Mouse (Mus musculus): ENCODE data around the gene Nfe2. TPM values are rescaled to one million over a fixed set of nuclear protein-coding genes. Genes with fewer than 3 reads are reported as not detected.

The Nfe2 gene
- polyA plus RNA-seq, 1 experiment from 2014 or later = 10.5 TPM

GRCm38 (mm10) chr15:103272419-103273279, 14.4 kb upstream of the Nfe2 start, which contains the start of gene Copz1:
Gene Copz1, plus strand, starts transcription at chr15:103272714.
- H3K36me3 ChIP-seq (ENCODE audit: insufficient read depth, low read length) = no peaks in the 10 kb centered on the region
- H3K9me3 ChIP-seq (ENCODE audit: low read length) = no peaks in the 10 kb centered on the region
- peak; percentile 100 for DNase-seq (ENCODE audit: low spot score)
- peak within 1 kb of the TSS; percentile 83 for H3K27ac ChIP-seq (ENCODE audit: low read length)
- peak within 1 kb of the TSS; percentile 62 for H3K4me2 ChIP-seq (replicated peaks; ENCODE audit: low read depth, low read length)
- peak; percentile 99 for ATAC-seq
- H3K27me3 ChIP-seq (replicated peaks; ENCODE audit: insufficient read depth, low read length) = no peaks in the 10 kb centered on the region
- peak; percentile 57 for TF ChIP-seq CTCF (IDR thresholded peaks at IDR 0.05)
- no peak for TF ChIP-seq EP300 (IDR thresholded peaks at IDR 0.05)
- H3K4me3 ChIP-seq (ENCODE audit: low read depth, low read length) = peak within 1 kb of the TSS; percentile 78
- H3K4me1 ChIP-seq (ENCODE audit: insufficient read depth, low read depth, low read length) = no peaks in the 10 kb centered on the region; the same call in 1 of the 2 replicates
- under 1% methylated on average over 38 of the region's 38 CpGs for WGBS
- H3K9ac ChIP-seq (replicated peaks; ENCODE audit: low read depth) = peak within 1 kb of the TSS; percentile 88

- Histone ChIP-seq H3K27me3 (replicated peaks; ENCODE audit: insufficient read depth, low read length) (no peaks in the 10 kb centered on the region), H3K9me3 (ENCODE audit: low read length) (no peaks in the 10 kb centered on the region), H3K4me2 (replicated peaks; ENCODE audit: low read depth, low read length) (no peak overlapping the region), H3K36me3 (ENCODE audit: insufficient read depth, low read length) (no peaks in the 10 kb centered on the region), H3K9ac (replicated peaks; ENCODE audit: low read depth) (no peak overlapping the region), H3K4me3 (ENCODE audit: low read depth, low read length) (no peak overlapping the region), H3K27ac (ENCODE audit: low read length) (no peak overlapping the region), H3K4me1 (ENCODE audit: insufficient read depth, low read depth, low read length) (no peaks in the 10 kb centered on the region)
- DNase-seq (ENCODE audit: low spot score) = no peak
- no peak for ATAC-seq
- no peak for TF ChIP-seq CTCF (IDR thresholded peaks at IDR 0.05)
- TF ChIP-seq EP300 (IDR thresholded peaks at IDR 0.05) = no peak
- WGBS = 77% methylated on average over 4 of the region's 4 CpGs
Observed at GRCm38 (mm10) chr15:103268903-103269302, 10.7 kb upstream of the Nfe2 start.

GRCm38 (mm10) chr15:103264794-103265193, 6.6 kb upstream of the Nfe2 start:
- TF ChIP-seq CTCF (IDR thresholded peaks at IDR 0.05) (no peak), EP300 (IDR thresholded peaks at IDR 0.05) (no peak)
- Histone ChIP-seq H3K27ac (ENCODE audit: low read length) (no peak overlapping the region), H3K4me1 (ENCODE audit: insufficient read depth, low read depth, low read length) (no peaks in the 10 kb centered on the region), H3K9ac (replicated peaks; ENCODE audit: low read depth) (no peak overlapping the region), H3K36me3 (ENCODE audit: insufficient read depth, low read length) (no peaks in the 10 kb centered on the region), H3K27me3 (replicated peaks; ENCODE audit: insufficient read depth, low read length) (no peaks in the 10 kb centered on the region), H3K9me3 (ENCODE audit: low read length) (no peaks in the 10 kb centered on the region), H3K4me3 (ENCODE audit: low read depth, low read length) (no peak overlapping the region), H3K4me2 (replicated peaks; ENCODE audit: low read depth, low read length) (no peak overlapping the region)
- DNase-seq (ENCODE audit: low spot score) (no peak), ATAC-seq (no peak)
- WGBS = 85% methylated on average over 2 of the region's 2 CpGs

GRCm38 (mm10) chr15:103259989-103260388, 1.8 kb upstream of the Nfe2 start:
- peaks cover 6% of the 10 kb centered on the region; the same call in 1 of the 2 replicates for H3K4me1 ChIP-seq (ENCODE audit: insufficient read depth, low read depth, low read length)
- TF ChIP-seq CTCF (IDR thresholded peaks at IDR 0.05) = no peak
- no peak overlapping the region; the same call in 1 of the 2 replicates for H3K27ac ChIP-seq (ENCODE audit: low read length)
- DNase-seq (ENCODE audit: low spot score) (no peak), ATAC-seq (no peak)
- 15% methylated on average over 1 of the region's 1 CpGs for WGBS
- no peak overlapping the region for H3K4me2 ChIP-seq (replicated peaks; ENCODE audit: low read depth, low read length)
- H3K27me3 ChIP-seq (replicated peaks; ENCODE audit: insufficient read depth, low read length) = no peaks in the 10 kb centered on the region
- no peaks in the 10 kb centered on the region for H3K36me3 ChIP-seq (ENCODE audit: insufficient read depth, low read length)
- H3K9ac ChIP-seq (replicated peaks; ENCODE audit: low read depth) = no peak overlapping the region
- no peak overlapping the region for H3K4me3 ChIP-seq (ENCODE audit: low read depth, low read length)
- H3K9me3 ChIP-seq (ENCODE audit: low read length) = no peaks in the 10 kb centered on the region

- 83% methylated on average over 5 of the region's 5 CpGs for WGBS
Observed at GRCm38 (mm10) chr15:103259162-103259561, 959 bp upstream of the Nfe2 start.

GRCm38 (mm10) chr15:103256210-103256986, 1.8 kb downstream of the Nfe2 start:
- ATAC-seq (no peak), DNase-seq (ENCODE audit: low spot score) (no peak)
- no peak overlapping the region for H3K4me3 ChIP-seq (ENCODE audit: low read depth, low read length)
- H3K27me3 ChIP-seq (replicated peaks; ENCODE audit: insufficient read depth, low read length) = no peaks in the 10 kb centered on the region
- peaks cover 7% of the 10 kb centered on the region; the same call in 1 of the 2 replicates for H3K4me1 ChIP-seq (ENCODE audit: insufficient read depth, low read depth, low read length)
- WGBS = 87% methylated on average over 6 of the region's 6 CpGs
- no peak overlapping the region for H3K27ac ChIP-seq (ENCODE audit: low read length)
- no peak overlapping the region for H3K4me2 ChIP-seq (replicated peaks; ENCODE audit: low read depth, low read length)
- no peak overlapping the region for H3K9ac ChIP-seq (replicated peaks; ENCODE audit: low read depth)
- no peaks in the 10 kb centered on the region for H3K36me3 ChIP-seq (ENCODE audit: insufficient read depth, low read length)
- no peaks in the 10 kb centered on the region for H3K9me3 ChIP-seq (ENCODE audit: low read length)
- TF ChIP-seq EP300 (IDR thresholded peaks at IDR 0.05) (no peak), CTCF (IDR thresholded peaks at IDR 0.05) (no peak)

More at GRCm38 (mm10) chr15:103259162-103259561, 959 bp upstream of the Nfe2 start:
- TF ChIP-seq EP300 (IDR thresholded peaks at IDR 0.05) = no peak
- no peak for TF ChIP-seq CTCF (IDR thresholded peaks at IDR 0.05)
- Histone ChIP-seq H3K4me3 (ENCODE audit: low read depth, low read length) (no peak overlapping the region), H3K27ac (ENCODE audit: low read length) (no peak overlapping the region), H3K4me2 (replicated peaks; ENCODE audit: low read depth, low read length) (no peak overlapping the region), H3K4me1 (ENCODE audit: insufficient read depth, low read depth, low read length) (peaks cover 7% of the 10 kb centered on the region; the same call in 1 of the 2 replicates), H3K9me3 (ENCODE audit: low read length) (no peaks in the 10 kb centered on the region), H3K9ac (replicated peaks; ENCODE audit: low read depth) (no peak overlapping the region), H3K27me3 (replicated peaks; ENCODE audit: insufficient read depth, low read length) (no peaks in the 10 kb centered on the region), H3K36me3 (ENCODE audit: insufficient read depth, low read length) (no peaks in the 10 kb centered on the region)
- ATAC-seq (no peak), DNase-seq (ENCODE audit: low spot score) (no peak)

Measured in lung, postnatal 0 days (tissue).